Mouse (Mus musculus) thymus, postnatal 25 days (tissue): ENCODE data around the gene Rab39.

Experiments
- DNase-seq: peaks from one replicate; pipeline ENCODE4 v3.0.0; 2022

Rab39 gene

DNA sequence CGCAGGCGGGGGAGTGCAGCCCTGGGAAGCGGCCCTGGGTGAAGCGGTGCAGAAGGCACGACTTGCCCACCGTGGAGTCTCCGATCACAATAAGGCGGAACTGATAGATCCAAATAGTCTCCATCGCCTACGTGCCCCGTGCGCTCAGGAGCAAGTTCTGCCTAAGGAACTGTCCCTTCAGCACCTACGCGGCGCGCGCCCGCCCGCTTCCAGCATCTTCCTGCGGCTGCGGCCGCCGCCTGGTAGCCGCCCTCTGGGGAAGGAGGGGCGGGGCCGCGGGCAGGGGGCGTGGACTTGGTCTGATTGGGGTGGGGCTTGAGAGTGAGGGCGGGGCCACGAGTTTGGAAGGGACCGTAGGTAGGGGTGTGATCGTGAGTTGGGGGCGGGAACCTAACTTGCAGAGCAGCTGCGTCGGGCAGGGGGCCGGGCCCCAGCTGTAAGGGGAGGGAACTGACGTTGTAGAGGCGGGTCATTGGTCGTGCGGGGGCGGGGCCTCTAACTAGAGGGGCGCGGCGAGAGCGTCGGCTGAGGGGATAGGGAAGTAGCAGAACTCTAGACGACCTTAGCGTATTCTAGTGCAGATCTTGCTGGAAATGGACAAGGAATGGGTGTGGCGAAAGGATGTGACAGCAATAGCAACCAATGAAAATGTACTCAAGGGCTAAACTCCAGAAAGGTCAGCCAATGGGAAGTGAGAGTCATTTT is at the start of gene Rab39:
Gene Rab39, minus strand, starts transcription at position 241 of the 705 bp plus-strand sequence.
- DNase-seq = peak; percentile 81

DNA sequence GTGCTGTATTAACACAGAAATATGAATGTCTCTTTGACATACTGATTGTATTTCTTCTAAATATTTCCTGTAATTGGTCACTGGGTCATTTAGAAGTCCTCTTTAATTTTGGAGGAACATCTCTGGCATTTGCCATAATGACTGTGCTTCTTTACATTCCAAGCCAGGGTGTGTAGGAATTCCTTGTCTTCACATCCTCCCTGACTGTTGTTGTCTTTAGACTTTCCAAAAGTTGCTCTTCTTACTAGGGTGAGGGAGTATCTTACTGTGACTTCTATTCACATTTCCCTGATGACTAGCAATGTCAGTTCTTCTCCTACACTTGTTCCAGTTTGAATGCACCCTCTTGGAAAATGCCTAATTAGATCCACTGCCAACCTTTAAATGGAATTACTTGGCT is 48.8 kb upstream of the Rab39 start:
- DNase-seq = no peak

DNA sequence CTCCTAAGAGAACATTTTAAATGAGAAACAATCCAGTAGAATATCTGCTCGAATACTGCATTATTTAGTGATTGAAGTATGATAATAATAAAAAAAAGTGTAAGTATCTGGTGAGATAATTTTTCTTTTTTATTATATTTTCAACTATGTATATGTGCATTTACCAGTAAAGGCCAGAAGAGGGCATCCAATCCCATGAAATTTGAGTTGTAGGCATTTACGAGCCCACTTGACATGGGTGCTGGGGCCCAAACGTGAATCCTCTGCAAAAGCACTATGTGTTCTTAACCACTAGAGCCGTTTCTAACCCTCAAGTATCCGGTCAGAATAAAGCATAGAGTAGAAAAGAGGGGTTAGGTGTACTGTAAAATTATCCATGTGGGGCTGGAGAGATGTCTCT is 44.9 kb upstream of the Rab39 start:
- peak; percentile 17 for DNase-seq

DNA sequence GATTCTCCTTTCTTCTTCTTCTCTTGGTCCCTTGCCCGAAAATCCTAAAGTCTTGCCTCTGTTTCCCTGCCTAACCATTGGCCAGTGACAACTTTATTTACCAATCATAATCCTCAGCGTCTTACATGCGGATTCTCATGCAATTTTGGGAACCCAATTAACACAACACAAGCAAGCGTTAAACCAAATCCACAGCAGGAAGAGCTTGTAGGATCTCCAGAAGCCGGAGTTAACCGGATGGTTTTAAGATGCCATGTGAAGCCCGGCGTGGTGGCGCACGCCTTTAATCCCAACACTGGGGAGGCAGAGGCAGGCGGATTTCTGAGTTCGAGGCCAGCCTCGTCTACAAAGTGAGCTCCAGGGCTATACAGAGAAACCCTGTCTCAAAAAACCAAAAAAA is 44.4 kb upstream of the Rab39 start:
- DNase-seq = no peak

DNA sequence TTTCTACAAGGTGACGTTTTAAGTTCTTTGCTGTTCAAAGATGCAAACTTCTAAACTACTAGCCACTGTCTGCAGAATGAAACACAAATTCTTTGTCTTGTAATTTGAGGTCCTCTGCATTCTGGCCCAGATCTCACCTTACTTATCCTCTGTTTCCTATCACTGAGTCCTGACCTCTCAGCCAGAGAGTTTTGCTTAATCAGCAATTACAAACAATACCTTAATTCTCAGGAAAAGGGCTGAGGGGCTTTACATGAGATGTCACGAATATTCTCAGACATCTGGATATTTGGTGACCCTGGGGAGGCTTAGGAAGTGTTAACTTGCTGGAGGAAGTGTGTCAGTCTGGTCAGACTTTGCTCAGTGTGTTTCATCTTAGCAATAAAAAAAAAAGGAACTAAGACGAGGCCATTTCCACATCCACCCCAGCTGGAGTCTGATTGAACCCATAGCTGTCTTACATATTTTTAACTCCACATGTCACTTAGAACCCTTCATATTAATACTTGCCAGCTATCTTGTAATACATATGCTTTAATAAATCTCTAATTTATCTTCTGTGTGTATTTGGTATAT is 34.9 kb upstream of the Rab39 start:
- DNase-seq = no peak

DNA sequence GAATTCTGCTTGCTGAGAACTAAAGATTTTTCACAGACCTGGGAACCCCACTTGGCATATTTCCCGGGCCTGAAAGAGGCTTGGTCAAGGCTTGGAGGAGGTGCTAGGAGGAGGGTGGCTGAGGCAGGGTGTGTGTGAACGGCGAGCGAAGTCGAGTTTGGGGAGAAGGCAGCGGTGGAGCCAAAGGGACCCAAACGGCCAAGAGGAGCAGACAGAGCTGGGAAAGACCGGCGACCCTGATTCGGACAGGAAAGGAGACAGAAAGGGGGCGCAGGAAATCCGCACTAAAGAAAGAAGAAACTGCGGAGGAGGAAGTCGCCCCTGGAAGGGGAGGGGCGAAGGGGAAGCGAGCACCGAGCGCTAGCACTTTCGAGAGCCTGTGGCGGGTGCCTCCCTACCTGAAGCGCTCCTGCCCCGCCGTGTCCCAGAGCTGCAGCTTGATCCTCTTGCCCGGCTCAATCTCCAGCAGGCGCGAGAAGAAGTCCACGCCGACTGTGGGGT is 491 bp downstream of the Rab39 start:
- peak; percentile 59 for DNase-seq

DNA sequence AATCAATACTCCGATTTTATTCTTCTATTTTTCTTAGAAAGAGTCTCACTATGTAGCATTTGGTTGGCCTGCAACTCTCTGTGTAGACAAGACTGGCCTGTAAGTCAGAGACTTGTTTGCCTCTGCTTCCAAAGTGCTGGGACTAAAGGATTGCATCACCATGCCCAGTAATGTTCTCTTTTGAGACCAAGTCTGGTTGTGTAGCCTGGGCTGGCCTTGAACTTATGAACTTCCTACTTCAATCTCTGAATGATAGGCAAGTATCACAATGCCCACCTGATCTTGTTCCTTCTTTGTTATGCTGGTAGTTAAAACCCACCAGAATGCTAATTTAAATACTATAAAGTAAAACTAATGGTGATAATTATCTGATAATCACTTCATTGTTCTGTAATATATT is 3.0 kb downstream of the Rab39 start:
- no peak for DNase-seq

DNA sequence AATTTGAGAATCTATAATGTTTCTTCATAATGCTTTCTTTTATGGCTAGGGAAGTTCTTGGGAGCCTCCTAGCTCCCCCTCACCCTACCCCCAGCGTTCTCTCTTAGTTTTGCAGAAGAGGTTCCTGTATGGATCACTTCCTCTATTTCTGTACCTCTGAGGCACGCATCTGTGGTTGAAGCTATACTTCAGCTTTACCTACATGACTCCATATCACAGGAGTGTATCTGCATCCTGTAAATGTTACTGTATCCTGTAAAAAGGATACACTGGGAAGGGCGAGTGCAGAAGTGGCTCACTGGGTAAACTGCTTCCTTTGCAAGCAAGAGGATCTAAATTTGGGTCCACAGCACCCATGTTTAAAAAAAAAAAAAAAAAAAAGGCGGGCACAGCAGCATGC is 5.5 kb downstream of the Rab39 start:
- no peak for DNase-seq

DNA sequence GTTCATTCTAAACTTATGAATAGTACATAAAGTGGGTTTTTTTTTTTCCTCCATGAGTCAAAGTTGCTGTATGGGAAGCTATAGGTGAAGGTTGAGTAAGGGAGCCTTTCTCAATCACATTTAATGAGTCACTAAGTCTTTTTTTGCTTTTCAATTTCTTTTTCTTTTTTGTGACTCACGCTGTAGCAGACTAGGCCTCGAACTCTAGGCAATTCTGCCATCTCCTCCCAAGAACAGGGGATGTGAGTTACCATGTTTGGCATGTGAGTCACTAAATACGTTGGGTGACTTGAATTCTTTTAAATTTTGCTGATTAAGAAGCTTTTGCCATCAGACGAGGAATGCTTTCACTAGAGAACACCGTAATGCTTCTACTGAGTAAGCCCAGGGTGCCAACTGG is 10.2 kb downstream of the Rab39 start:
- no peak for DNase-seq

DNA sequence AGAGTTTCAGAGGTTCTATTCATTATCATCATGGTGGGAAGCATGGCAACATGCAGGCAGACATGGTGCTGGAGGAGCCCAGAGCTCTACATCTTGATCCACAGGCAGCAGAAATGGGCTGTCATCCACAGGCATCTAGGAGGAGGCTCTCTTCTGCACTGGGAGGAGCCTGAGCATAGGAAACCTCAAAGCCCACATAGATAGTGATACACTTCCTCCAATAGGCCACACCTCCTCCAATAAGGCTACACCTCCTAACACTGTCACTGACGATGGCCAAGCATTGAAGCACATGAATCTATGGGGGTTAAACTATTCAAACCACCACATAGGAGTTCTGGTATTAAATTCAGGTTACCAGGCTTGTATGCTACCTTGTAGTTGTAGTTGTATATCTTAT is 12.3 kb downstream of the Rab39 start:
- no peak for DNase-seq

DNA sequence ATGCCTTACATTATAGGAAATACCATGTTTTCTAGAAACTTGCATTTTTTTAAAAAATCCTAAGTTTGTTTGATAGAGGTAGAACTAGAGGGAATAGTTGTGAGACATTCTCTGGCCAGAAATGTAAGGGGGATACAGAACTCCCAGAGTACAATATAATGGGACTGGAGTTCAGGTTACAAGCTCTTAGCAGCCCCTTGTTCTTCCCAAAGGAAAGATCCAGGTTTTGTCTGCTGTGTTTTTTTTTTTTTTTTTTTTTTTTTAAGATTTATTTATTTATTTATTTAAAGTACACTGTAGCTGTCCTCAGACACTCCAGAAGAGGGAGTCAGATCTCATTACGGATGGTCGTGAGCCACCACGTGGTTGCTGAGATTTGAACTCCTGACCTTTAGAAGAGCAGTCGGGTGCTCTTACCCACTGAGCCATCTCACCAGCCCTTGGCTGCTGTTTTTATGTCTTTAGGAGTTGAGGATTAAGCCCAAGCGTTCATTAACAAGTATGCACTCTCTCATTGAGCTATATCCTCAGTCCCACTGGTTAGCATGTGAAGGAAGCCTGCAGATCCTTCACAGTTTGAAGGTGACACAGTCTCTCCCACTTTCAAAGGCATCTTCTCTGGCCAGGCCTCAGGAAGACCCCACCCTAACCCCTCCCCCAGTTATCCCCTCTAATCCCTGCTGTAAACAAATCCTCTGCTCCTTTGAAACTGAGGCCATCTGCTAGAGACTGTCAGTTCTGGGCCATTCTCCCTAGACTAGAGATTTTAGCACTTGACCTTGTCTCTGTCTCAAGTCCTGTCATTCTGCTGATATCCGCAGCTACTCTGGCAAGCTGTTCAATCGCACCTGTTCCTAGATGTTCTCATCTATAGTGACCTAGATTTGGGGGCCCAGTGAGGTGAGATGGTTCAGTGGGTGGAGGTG is 14.0 kb downstream of the Rab39 start:
- DNase-seq = no peak

DNA sequence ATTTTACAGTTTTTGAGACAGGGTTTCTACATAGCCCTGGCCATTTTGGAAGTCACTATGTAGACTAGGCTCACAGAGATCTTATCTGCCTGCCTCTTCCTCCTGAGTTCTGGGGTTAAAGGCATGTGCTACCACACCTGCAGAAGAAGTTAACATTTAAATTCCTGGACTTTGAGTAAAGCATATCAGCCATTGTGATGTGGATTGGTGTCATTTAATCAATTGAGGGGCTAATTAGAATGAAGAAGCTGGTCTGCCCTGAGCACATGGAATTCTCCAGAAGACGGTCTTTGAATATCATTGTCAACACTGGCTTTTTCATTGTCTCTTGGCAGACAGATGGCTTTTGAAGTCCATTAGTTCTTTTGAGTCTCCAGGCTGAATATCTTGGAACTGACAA is 25.2 kb downstream of the Rab39 start:
- no peak for DNase-seq

DNA sequence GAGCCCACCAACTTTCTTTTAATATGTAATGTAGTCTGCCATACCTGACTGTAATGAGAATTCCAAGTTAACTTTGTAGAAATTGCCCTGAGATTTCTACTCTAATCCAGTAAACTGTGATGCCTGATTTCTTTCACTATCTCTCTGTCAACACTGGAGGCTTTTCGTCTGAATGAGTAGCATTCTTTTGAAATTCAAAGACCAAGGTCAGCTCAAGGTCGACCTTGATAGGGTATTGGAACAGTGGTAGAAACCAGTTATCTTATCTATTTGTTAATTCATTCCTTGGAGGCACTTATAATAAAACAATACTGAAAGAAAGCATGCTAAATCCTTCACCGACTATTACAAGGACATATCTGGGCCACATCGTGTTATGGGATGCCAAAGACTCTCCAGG is 29.1 kb downstream of the Rab39 start:
- DNase-seq = no peak

DNA sequence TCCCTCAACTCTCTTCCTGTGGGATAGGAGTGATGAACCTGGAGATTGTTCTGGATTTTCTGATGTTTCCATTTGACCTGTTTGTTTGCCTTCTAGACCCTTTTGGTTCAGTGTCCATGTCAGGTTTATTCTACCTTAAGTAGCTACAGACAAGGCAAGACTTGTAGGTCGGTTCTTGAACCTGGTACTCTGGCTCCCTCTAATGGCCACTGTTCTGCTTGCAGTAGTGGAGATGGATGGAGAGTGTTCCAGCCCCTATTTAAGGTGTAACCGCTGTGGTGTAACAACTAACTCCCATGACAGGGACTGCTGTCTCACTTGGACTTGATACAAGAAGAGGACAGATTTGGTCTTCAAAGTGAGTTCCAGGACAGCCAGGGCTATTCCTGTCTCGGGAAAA is 32.5 kb downstream of the Rab39 start:
- peak; percentile 81 for DNase-seq

DNA sequence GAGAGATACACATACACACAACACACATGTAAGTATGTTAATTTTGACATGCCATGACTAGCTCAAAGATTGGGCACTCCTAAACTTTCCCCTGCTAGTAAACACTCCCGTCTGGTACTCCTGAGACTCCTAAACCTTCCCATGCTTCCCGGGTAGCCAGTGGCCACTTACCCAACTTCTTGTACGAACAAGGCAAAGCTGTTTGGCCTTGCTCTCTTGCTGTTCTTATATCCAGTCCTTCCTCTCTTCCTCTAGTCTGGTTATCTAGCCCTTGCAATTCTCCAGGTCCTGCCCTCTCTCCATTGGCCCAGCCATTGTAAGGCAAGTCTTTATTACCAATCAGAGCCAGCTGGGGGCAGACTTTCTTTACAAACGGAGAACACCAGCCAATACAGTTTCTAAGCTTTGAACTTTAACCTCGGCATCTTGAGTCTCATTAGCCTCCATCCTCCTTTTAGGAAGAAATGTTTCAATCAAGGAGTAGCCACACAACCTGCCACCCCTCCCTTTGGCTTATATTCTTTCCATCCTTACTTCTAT is 36.3 kb downstream of the Rab39 start, which contains the start of gene Cul5:
Gene Cul5, minus strand, starts transcription at position 335 of the 540 bp plus-strand sequence.
- peak; percentile 51 for DNase-seq

DNA sequence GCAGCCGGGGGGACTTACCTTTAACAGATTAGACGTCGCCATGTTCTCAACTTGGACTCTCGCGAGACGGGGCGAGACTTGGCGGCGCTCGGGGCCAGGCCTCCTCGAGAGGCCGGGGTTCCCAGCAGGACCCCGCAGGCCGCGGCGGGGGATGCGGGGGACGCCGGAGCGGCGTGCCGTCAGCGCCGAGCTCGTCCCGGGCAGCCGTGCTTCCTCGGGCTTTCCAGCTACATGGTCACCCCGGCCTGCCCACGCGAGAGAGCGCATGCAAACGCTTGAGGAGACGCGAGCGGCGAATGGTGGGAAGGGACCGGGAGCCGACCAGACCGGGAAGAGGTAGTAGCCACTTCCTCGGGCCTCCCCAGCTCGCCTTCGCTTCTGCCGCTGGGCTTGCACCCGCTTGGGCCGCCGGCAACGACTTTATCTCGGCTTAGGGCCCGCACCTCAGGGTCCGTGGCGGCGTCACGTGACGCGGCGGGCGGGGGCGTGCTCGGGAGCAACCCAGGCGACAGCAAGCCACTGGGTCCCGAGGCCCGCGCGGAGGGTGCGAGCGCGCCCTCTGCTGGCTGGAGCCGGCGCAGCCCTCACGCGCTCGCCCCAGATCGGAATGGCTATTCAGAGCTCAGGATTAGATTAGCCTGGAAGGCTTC is 38.9 kb downstream of the Rab39 start:
- peak; percentile 96 for DNase-seq

DNA sequence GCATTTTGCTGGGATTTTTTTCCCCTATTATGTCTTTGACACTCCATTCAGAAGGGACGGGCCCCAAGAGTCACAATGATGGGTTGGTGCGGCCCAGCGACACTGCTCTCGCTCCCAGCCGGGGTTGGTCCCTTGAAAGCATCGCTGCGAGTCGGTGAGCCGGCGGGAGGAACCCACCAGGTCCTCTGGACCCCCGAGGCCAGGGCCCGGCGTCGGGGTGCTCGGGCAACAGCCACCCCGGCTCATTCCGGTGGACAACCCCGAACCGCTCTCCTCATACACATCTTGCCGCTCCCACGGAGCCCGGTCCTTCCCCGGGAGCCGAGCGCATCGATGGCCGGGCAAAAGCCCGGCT is 39.4 kb downstream of the Rab39 start:
- DNase-seq = no peak

DNA sequence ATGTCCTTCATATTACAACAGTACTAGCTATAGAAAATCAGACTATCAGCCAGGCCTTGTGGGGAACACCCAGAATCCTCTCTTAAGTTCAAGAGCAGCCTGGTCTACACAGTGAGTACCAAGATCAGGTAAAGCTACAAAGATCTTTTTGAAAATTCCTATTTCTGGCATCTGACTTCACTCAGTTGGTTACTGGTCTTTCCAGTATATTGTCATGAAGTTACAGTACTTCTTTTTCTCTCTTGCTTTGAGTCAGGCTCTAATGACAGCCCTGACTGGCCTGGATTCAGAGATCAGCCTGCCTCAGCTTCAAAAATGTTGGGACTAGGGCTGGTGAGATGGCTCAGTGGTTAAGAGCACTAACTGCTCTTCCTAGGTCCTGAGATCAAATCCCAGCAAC is 40.6 kb downstream of the Rab39 start:
- DNase-seq = no peak

DNA sequence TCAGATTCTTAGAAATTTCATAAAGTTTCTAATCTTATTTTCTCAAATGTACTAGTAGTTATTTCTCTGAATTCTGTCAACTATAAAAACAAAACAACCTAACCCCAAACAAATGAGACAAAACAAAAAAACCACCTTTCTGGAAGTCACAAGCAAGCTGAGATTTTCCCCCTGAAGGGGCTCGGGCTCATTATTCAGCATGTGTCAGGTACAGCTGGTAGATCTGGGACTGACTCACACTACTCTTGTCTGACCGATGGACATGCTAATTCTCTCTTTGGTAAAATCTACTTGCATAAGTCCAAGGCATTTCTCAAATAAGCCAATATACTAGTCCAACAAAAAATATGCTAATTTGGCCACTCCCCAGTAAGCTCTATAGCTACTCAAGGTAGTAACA is 41.2 kb downstream of the Rab39 start:
- DNase-seq = no peak

DNA sequence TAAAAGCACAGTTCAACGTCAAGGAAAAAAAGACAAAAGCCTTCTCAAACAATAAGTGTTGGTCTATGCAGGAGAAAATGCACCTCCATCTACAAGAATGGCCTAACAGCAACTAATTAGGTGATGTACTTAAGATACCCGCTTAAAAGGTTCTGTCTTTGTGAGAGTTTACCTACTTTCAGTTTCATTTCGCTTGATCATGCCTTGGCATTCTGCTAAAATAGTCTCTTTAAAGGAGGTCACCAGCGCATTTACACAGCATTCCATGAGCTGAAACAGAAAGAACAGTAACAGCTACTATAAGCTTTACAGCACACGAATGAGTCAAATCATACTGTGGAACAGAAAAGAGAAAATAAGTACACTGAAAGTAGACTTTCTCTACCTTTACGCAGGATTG is 71.2 kb downstream of the Rab39 start:
- no peak for DNase-seq
